Mouse (Mus musculus) B cell, adult (primary cell): ENCODE data around the gene Tia1. TPM values are rescaled to one million over a fixed set of nuclear protein-coding genes. Genes with fewer than 3 reads are reported as not detected.

Experiments used
- total RNA-seq: library from RNA; stranded (reverse); gene quantifications from 4 replicates; pipeline ENCODE4 v1.2.4, GENCODE M21; 2023; ENCODE audit not compliant: inconsistent age

The Tia1 gene
- 103 to 113 TPM (median 107 TPM) in 4 replicates for total RNA-seq

DNA sequence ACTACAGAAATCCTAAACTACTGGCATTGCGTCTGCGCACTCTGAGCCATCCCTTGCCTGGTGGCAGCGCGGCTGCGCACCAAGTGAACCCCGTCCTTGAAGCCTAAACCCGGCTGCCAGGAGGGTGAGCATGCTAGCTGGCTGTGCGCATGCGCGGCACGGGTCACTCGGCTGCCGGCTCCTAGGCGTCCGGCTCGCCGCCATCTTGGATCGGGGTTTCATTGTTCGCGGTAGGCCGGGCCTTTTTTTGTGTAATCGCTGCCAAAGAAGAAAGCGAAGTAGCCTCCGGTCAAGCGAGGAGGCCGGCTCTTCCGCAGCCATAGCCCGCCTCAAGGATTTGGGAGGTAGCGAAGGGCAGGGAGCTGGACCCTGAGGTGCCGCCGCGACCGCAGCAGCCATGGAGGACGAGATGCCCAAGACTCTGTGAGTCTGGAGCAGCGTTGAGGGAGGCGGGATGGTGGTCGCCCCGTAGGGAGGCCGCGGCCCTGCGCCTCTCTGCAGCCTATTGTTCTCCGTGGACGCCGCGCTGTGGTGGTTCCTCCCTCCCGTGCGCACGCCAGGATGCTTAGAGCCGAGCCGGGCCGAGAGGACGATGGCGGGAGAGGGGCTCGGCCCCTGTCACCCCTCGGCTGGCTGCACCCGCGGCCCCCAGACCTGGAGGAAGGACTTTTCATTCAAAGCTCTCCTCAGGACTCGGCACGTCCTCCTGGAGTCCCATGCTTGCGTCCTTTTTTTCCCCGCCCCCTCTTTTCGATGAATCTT lies at the start of gene Tia1:
Tia1 (plus strand) TSS at position 120 of the 762 bp plus-strand sequence.

DNA sequence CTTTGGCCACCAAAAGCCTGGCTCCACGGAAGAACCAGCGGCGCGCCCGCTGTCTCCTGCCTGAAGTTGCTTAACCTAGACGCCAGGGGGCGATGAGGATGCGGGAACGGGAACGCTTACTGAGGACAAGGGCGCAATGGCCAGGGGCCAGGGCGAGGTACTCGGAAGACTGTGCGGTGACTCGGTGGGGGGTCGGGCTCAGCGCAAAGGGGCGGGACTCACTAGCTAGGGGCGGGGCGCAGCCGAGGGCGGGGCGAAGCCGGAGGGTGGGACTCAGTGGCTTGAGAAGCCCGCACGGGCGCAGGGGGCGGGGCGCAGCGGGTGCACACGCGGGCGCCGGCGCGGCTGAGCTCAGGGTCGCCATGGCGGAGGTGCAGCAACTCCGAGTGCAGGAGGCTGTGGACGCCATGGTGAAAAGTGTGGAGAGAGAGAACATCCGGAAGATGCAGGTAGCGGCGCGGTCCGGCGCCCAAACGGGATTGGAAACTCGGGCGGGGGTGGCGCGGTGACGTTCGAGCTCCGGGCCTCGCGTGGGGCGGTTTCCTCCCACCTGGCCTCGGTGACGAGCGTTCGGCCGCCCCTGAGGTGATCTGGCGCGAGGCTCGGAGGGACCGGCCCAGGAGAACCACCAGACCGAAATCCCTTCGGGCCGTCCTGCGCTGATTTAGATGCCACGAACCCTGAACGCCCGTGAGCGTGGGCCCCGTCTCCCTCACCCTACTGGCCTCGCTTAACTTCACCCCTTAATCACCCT lies 38.5 kb upstream of the Tia1 start, which contains the start of gene Fam136a:
Fam136a (plus strand) TSS at position 276 of the 754 bp plus-strand sequence.

GRCm38 (mm10) chr6:86370764-86371339 lies 33.2 kb upstream of the Tia1 start, which contains the start of gene Snrpg:
Snrpg (plus strand) TSS chr6:86371304.

DNA sequence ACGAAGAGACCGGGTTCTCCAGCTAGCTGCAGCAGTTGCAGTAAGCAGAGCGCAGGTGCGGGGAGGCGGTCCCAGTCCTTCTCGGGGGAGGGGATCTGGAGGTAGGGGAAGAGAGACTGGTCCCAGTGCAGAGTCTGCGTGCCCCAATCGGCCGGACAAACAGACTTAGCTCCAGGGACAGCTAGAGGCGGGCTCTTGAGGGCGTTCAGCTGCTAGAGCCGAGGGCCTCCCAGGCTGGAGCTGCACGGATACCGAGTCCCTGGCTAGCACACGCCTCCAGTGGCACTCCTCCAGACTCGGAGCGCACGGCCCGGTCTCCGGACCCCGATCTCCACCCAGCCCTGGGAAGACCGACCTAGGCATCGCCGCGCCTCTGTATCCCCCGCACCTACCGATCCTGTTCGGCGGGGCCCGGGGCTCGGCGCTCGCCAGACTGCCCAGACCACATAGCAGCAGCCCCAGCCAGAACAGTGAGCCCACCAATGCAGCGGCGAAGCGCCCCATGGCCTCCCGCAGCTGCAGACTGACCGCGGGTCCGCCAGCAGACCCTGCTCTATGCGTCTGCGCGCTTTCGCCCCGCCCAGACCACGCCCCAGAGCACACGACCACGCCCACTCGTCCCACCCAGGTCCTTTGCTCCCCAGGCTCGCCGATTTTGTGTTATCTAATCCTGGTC lies 7.3 kb upstream of the Tia1 start, which contains the start of gene Pcyox1:
Pcyox1 (minus strand) TSS at position 574 of the 676 bp plus-strand sequence.

GRCm38 (mm10) chr6:86426358-86426757 lies 22.3 kb downstream of the Tia1 start, which contains the start of gene Gm44790:
Gm44790 (plus strand) TSS chr6:86426658.

GRCm38 (mm10) chr6:86438272-86439118 lies 34.5 kb downstream of the Tia1 start, which contains the start of gene C87436:
C87436 (plus strand) TSS chr6:86438374.

Other genes with a start within 250 kb of the Tia1 start
- 0.74 to 1.8 TPM (median 1.3 TPM) in 4 replicates for gene Tgfa, start 209.0 kb upstream of the Tia1 start, total RNA-seq
- 18.2 to 27.1 TPM (median 21.3 TPM) in 4 replicates for gene Fam136a, start 38.6 kb upstream of the Tia1 start, total RNA-seq
- gene Snrpg, start 32.9 kb upstream of the Tia1 start, total RNA-seq = 213 to 237 TPM (median 222 TPM) in 4 replicates
- gene Pcyox1, start 7.1 kb upstream of the Tia1 start, total RNA-seq = 10.5 to 14.2 TPM (median 11.1 TPM) in 4 replicates
- gene Gm44790, start 22.4 kb downstream of the Tia1 start, total RNA-seq = 0.81 TPM in 1 of 4 replicates, not detected in the others
- 55.8 to 62.1 TPM (median 57.9 TPM) in 4 replicates for gene C87436, start 34.2 kb downstream of the Tia1 start, total RNA-seq
- 198 to 209 TPM (median 206 TPM) in 4 replicates for gene Pcbp1, start 122.1 kb downstream of the Tia1 start, total RNA-seq
- not detected in 4 replicates for gene Asprv1, start 223.9 kb downstream of the Tia1 start, total RNA-seq